Mouse (Mus musculus): Measurements from ENCODE around the gene Wrap53.
A peak's percentile ranks its signal among the peaks of the same experiment; 100 is the strongest.
"Not testable (repeated sequence)": the region's sequence is repeated elsewhere in the genome, so short reads cannot be mapped to it uniquely, and the experiment has no call there.

Wrap53 gene

DNA sequence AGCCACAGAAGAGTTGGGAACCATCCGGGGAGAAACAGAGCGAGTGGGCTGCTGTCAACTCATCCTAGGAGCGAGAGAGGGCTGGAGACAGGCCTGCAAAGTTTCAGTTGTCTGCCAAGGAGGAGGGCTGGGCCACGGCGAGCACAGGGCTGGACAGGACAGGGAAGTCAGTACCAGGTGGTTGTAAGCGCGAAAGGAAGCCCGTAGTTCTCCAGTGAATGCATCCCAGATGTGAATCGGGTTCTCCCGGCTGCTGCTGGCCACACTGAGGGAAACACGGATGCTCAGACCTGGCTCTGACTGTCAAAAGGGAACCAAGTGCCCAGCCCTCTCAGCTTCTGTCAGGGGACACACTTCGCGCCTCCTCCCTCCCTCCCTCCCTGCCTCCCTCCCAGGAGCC, 16.7 kb downstream of the Wrap53 start:
- no peak for DNase-seq (ENCODE audit: low read depth)

DNA sequence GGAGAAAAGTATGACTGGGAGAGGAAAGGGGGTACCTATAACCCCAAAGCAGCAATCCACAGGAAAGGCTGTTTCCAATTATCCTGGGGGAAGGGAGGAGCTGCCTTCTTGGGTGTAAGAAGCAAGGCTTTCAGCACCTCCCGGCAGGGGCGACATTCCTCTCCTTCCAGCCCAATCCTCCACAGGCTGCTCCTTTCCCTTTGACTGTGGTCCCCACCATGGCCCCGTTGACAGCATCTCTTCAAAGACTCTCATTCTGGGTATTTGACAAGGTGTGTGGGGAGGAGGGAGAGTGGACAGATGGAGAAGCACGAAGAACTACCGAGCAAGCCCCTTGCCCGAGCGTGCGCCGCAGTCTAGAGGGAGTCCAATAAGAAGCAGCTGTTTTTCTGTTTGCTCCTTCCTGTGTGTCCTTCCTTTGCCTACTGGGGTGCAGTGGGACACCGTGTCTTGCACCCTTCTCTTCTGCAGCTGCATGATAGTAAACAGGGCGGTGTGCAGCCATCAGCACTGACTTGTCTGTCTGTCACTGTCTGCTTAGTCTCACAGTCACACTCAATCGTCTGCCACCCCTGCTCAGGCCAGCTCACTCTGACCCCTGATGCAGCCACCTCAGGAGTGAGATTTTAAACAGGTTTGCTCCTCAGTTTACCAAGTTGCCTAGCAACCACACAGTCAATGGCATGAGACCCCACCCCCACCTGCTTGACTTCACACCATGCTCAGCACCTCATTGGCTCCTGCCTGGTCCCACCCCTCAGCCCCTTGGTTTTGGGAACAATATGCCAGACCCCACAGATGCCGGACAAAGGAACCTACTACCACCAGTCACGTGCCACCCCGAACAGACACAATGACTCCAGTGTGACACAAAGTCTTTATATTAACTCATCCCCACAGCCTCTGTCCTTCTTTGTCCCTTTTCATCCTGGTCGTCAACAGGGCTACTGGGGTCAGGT, 18.9 kb downstream of the Wrap53 start:
- no peak for DNase-seq (ENCODE audit: low read depth)

DNA sequence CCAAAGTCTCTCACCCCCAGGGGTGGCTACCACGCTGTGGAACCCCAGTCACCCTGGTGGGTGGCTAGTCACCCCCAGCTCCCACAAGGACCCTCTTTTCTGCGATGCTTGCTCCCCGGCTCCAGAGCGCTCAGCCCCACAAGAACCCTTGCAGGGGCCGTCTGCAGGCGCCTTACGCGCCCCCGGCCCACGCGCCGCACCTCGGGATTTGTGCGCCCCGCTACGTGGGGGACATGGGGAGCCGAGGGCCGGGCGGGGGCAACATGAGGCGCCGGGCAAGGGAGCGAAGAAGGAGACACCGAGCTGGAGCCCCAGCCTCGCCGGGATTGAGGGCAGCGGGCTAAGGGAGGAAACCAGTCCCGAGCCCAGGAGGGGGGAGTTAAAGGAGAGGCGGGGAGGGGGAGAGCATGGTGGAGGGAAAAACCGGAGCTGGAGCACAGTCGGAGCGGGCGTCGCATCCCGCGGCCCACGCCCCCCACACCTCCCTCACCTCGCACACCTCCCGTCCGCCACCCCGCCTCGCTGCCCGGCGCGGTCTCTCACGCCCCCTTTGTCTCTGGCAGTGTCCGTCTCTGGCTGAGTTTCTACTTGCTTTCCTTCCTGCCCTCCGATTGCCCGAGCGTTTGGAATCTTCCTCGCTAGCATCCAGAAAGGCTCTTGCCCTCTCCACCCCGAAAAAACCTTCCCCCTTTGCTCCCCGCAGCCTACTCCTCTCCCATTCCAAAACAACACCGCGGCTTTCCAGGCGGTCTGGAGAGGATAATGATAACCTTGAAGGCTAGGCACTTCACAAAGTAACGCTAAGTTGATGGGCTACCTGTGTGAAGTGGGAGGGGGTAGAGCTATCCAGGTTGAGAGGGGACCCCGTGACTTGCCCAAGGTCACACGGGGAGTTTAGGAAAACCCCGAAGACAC, 19.9 kb downstream of the Wrap53 start, which contains the start of gene Efnb3:
Gene Efnb3 (minus strand): TSS at position 355 of the 915 bp plus-strand sequence.
- no peak for DNase-seq (ENCODE audit: low read depth)

GRCm38 (mm10) chr11:69559183-69559582, 20.9 kb downstream of the Wrap53 start:
- DNase-seq (ENCODE audit: low read depth) = no peak

- no peak for DNase-seq (ENCODE audit: low read depth)
These were observed 21.3 kb downstream of the Wrap53 start for GRCm38 (mm10) chr11:69558756-69559155.

- no peak for DNase-seq (ENCODE audit: low read depth)
These were observed 22.6 kb downstream of the Wrap53 start for GRCm38 (mm10) chr11:69557381-69557958.

DNA sequence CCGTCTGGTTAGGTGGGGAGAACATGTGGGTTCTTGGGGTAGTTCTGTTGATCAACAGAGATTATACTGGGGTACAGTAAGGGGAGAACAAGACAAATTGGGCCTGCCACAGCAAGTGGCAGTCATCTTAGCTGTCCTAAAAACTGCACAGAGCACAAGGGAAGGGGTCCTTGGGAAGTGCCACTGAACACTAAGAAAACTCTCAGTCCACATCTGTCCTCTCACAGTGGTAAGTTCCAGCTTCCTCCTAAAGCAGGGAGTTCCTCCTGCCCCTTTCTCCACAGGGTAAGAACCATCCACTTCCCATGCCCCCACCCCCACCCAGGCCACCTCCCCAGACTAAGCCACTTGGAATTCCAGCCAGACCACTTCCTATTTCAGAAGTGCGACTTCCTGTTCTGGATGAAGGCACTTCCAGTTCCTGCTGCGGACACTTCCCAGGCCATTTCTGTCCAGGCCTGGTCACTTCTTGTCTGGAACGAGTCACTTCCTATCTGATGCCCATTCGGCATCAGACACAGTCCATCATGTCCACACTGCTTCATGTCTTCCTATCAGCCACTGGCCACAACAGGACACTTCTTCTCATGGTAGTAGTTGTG, 25.4 kb downstream of the Wrap53 start:
- DNase-seq (ENCODE audit: low read depth) = no peak

DNA sequence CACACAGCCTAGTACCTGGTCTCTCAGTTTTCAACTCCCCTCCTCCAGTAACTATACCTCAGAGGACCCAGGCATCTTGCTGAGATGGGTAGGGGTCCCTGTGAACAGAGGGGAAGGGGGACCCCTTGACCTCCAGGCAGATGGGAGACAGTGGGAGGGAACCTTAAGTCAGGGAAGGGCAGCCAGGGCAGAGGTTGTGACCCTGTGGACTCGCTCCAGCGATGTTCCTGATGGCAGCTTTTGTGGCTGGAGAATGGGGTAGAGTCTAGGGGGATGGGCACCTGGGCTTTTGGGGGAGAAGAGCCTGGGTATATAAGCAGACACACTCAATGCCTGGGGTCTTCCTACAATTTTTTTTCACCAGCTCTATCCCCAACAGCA, 26.7 kb downstream of the Wrap53 start:
- DNase-seq (ENCODE audit: low read depth) = no peak

DNA sequence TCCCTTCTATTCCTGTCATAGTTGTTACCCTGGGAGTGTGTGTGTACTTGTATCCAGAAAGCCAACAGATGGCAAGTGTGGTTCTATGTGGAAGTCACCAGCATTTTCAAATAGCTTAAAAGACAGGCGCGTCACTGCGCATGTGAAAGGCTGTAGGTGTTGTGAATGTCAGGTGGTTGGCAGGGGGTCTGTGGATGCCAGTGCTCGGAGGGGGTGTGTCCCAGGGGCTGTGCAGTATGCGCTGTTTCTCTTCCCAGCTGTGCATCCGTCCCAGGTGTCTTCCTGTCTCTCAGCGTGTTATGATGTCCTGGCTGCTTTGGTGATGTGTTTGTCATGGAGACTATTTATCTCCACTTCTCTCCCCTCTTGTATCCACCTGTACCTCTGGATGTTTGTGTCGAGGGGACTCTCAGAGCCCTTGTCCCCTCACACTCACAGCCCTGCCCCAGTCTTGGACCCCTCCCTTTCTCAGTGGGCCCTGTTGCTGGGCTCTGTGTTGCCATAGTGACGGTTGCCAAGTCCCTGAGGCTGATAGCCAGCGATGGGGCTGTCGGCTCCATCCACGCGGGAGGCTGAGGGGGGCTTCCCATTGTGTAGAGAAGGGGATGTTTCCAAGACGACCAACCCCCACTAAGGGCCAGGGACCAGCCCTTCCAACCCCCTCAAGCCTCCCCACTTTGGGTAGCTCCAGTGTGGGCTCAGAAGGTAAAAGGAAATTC, 27.3 kb downstream of the Wrap53 start:
- no peak for DNase-seq (ENCODE audit: low read depth)

GRCm38 (mm10) chr11:69551310-69551709, 28.7 kb downstream of the Wrap53 start:
- DNase-seq (ENCODE audit: low read depth) = no peak

DNA sequence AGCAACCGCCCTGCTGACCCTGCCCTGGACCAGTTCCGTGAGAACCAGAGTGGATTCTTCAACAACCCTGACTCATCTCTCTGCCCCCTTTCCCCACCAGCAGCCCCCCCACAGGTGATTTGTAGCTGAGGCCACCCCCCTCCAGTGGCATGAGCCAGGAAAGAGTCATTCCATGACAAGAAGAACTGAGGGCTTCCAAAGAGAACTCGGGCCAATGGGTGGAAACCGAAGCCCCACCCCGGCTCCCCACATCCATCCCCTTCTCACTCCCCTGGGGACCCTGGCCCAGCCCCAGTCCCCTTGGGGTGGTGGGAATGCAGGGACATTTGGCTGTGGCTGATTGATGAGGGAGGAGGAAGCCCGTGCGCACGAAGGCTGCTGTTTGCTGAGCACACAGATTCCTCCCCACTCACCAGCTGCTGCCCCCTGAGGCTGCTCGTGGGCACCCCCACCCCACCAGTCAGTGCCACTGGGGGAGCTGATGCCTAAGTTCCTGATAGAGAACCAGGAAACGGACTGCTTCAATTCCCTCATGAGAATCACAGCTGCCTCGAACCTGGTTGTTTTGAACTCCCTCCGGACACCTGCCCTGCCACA, 30.9 kb downstream of the Wrap53 start, which contains the start of gene Dnah2:
Gene Dnah2 (minus strand): TSS at position 51 of the 597 bp plus-strand sequence.
- DNase-seq (ENCODE audit: low read depth) = no peak

DNA sequence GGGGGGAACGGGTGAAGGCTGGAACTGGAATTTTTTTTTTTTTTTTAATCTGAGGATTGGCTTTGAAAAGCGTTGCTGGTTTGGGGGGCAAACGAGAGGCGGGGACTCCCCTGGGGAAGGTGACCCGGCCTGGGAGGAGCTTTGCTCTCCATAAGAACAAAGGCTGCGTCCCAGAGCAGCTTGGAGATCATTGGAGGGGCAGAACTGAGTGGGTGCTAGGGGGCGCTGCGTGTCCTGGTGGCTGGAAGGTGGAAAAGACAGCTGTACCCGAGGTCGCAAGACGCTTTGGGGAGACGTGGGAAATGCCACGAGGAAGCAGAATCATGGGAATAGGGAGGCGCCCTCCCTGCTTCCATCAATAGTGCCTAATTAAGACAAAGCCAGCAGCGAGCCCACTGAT, 33.0 kb downstream of the Wrap53 start:
- peak; percentile 24 for DNase-seq (ENCODE audit: low read depth)

DNA sequence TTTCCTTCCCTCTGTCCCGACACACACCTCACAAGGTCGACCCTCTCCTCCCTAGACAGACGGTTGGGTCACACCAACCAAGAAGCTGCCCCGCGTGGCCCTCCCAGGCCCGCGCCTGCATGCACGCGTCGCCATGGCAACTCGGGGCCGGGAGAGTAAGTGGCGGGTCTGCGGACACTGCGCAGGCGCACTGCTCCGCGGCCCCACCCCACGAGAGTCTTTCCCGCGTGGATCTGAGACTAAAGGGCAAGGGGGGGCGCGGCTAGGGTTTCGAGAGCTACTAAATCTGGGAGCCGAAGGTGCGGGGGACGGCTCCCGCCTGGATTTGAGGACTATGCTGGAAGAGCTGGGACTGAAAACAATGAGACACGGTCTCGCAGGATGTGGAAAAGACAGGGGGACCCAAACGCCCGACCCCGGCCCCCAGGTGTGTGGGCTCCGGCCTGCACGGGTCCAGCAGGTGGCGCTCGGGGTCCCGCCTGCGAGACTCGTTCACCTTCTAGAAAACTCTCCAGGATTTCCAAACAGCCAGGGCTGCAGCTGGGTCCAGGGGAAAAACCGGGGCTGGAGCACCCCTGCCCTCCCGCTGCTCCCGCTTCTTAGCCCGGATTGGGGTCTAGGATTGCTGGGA, 33.5 kb downstream of the Wrap53 start:
- DNase-seq (ENCODE audit: low read depth) = peak; percentile 46

- no peak for DNase-seq (ENCODE audit: low read depth)
These were observed 34.1 kb downstream of the Wrap53 start for GRCm38 (mm10) chr11:69545957-69546356.

GRCm38 (mm10) chr11:69543598-69543997, 36.5 kb downstream of the Wrap53 start:
- no peak for DNase-seq (ENCODE audit: low read depth)

DNA sequence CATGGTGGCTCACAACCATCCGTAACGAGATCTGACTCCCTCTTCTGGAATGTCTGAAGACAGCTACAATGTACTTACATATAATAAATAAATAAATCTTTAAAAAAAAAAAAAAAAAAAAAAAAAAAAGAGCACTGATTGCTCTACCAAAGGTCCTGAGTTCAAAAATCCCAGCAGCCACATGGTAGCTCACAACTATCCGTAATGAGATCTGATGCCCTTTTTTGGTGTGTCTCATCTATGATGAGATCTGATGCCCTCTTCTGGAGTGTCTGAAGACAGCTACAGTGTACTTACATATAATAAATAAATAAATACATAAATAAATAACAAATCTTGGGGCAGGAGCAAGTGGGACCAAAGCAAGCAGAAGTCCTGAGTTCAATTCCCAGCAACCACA, 38.3 kb downstream of the Wrap53 start:
- DNase-seq (ENCODE audit: low read depth) = not testable (repeated sequence)

- no peak for DNase-seq (ENCODE audit: low read depth)
These were observed 39.4 kb downstream of the Wrap53 start for GRCm38 (mm10) chr11:69540700-69541099.

DNA sequence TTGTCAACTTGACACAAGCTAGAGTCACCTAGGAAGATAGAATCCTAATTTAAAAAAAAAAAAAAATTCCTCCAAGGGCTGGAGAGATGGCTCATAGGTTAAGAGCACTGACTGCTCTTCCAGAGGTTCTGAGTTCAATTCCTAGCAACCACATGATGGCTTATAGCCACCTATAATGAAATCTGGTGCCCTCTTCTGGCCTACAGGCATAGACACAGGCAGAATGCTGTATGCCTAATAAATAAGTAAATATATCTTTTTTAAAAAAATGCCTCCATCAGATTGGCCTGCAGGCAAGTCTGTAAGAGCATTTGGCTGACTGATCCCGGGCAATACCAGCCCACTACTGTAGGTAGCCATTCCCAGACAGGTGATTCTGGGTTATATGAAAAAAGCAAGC, 45.1 kb downstream of the Wrap53 start:
- DNase-seq (ENCODE audit: low read depth) = no peak

- no peak for DNase-seq (ENCODE audit: low read depth)
These were observed 47.4 kb downstream of the Wrap53 start for GRCm38 (mm10) chr11:69532480-69533150.

GRCm38 (mm10) chr11:69530755-69531154, 49.3 kb downstream of the Wrap53 start:
- not testable (repeated sequence) for DNase-seq (ENCODE audit: low read depth)
